Mouse (Mus musculus) heart, embryonic 14.5 days (tissue): ENCODE results near the gene Ltbp1. TPM values are rescaled to one million over a fixed set of nuclear protein-coding genes. Genes with fewer than 3 reads are reported as not detected.

Experiments
- ATAC-seq: fragments of 200-750 bp; cut with Nextera tagmentation; 2 replicates; pipeline ENCODE4 v1.8.0; 2017; ENCODE audit warnings: low read depth, moderate TSS enrichment; ENCODE audit not compliant: insufficient number of reproducible peaks, insufficient read depth, low FRiP score
- H3K27ac ChIP-seq, 2 experiments: fragments of 200-500 bp in 1 of 2; fragments of 300-500 bp in 1 of 2; sonication (generic) in 1 of 2; replicated peaks in 1 of 2; 2 replicates each; pipeline ENCODE4 v1.5.1; 2012 to 2014; ENCODE audit warnings: low read depth in 2 of 2, low read length in 2 of 2, control low read depth in 1 of 2, mild to moderate bottlenecking in 1 of 2, mixed read lengths in 1 of 2; ENCODE audit not compliant: control insufficient read depth in 1 of 2, insufficient read depth in 1 of 2
- H3K27me3 ChIP-seq: fragments of 300-500 bp; sonication (generic); 2 replicates; pipeline ENCODE4 v1.6.1; 2014; ENCODE audit warnings: mild to moderate bottlenecking, low read length, control low read depth; ENCODE audit not compliant: control insufficient read depth, insufficient read depth
- H3K36me3 ChIP-seq: fragments of 300-500 bp; sonication (generic); 2 replicates; pipeline ENCODE4 v1.6.1; 2014; ENCODE audit warnings: mild to moderate bottlenecking, control low read depth, low read length, mixed read lengths; ENCODE audit not compliant: control insufficient read depth, insufficient read depth
- H3K4me1 ChIP-seq, 2 experiments: fragments of 200-500 bp in 1 of 2; fragments of 300-500 bp in 1 of 2; sonication (generic) in 1 of 2; 2 replicates each; pipeline ENCODE4 v1.6.1; 2012 to 2014; ENCODE audit warnings: low read length in 2 of 2, control low read depth in 1 of 2, mixed read lengths in 1 of 2; ENCODE audit not compliant: control insufficient read depth in 2 of 2, insufficient read depth in 2 of 2
- H3K4me2 ChIP-seq: fragments of 300-500 bp; sonication (generic); 2 replicates; pipeline ENCODE4 v1.6.1; 2014; ENCODE audit warnings: mild to moderate bottlenecking, low read length
- H3K4me3 ChIP-seq, 2 experiments: fragments of 200-500 bp in 1 of 2; fragments of 300-500 bp in 1 of 2; sonication (generic) in 1 of 2; 2 replicates each; pipeline ENCODE4 v1.5.1; 2012 to 2014; ENCODE audit warnings: low read length in 2 of 2, mild to moderate bottlenecking in 2 of 2, control low read depth in 1 of 2, low read depth in 1 of 2, moderate library complexity in 1 of 2; ENCODE audit not compliant: control insufficient read depth in 1 of 2, insufficient read depth in 1 of 2
- H3K9ac ChIP-seq: fragments of 300-500 bp; sonication (generic); 2 replicates; pipeline ENCODE4 v1.6.1; 2014; ENCODE audit warnings: mild to moderate bottlenecking, low read length
- H3K9me3 ChIP-seq: fragments of 300-500 bp; sonication (generic); 2 replicates; pipeline ENCODE4 v1.6.1; 2016; ENCODE audit warnings: low read length, control low read depth; ENCODE audit not compliant: control insufficient read depth
- WGBS: fragments of 180-500 bp; shearing (Covaris S2); extraction: QIAGEN DNeasy Blood & Tissue Kit; methylation state at CpG from one replicate; pipeline ENCODE4 v1.1.7; 2014; 5-methylcytosine and 5-hydroxymethylcytosine counted together
- polyA plus RNA-seq: library from polyadenylated mRNA; unstranded; fragments of >200 nt; fragmentation: Nextera tagmentation; extraction: Ambion mirVana; gene quantifications from 2 replicates; pipeline ENCODE4 v1.2.1, GENCODE M21; 2014

Ltbp1 gene
- polyA plus RNA-seq, 1 experiment from 2014 or later: 38.1 TPM

GRCm38 (mm10) chr17:75406405-75406804 is 401.0 kb downstream of the Ltbp1 start:
- ATAC-seq: no peak
- Histone ChIP-seq H3K4me1 (no peaks in the 10 kb centered on the region), H3K4me2 (no peak overlapping the region), H3K27ac (no peak overlapping the region), H3K4me3 (no peak overlapping the region), H3K9me3 (no peaks in the 10 kb centered on the region), H3K36me3 (no peaks in the 10 kb centered on the region), H3K27me3 (no peaks in the 10 kb centered on the region), H3K9ac (no peak overlapping the region)
- 54% methylated on average over 4 of the region's 4 CpGs for WGBS

DNA sequence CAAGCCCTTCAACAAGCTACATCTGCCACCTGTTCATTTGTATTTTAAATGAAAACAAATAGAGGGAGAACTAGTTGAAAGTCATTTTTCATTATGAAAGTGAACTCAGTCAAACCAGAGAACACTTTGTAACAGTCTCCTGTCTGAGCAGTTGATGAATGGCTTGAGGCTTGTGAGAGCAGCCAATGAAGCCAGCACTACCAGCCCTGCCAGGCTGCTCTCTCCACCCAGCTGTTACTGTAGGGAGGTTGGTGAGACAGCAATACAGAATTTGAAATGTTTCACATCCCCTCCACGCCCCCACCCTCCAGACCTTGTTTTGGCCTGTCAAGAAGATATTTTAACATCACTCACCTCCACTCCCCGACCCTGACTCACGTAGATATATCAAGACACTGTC is 411.5 kb downstream of the Ltbp1 start:
- H3K36me3 ChIP-seq: no peaks in the 10 kb centered on the region
- no peak for ATAC-seq
- no peak overlapping the region for H3K9ac ChIP-seq
- WGBS: 83% methylated on average over 3 of the region's 3 CpGs
- no peak overlapping the region for H3K4me3 ChIP-seq
- H3K27me3 ChIP-seq: no peaks in the 10 kb centered on the region
- H3K4me2 ChIP-seq: no peak overlapping the region
- 0 out of 2 replicates have a peak, but pooled peaks cover 2% of the 10 kb centered on the region for H3K9me3 ChIP-seq
- H3K4me1 ChIP-seq: no peaks in the 10 kb centered on the region
- H3K27ac ChIP-seq: no peak overlapping the region

DNA sequence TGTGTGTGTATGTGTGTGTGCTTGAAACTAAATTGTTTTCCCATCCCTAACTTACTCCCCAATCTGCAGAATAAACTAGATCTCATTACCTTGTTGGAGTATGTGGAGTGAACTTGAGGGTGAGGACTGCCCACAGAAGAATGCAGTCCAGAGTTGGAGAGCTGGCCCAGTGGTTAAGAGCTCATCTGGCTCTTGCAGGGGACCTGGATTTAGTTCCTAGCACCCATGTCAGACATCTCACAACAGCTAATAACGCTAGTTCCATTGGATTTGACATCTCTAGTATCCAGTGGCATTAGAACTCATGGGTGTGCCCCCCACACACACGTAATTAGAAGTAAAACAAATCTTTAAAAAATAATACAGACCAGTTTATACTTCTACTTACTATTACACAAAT is 428.8 kb downstream of the Ltbp1 start:
- ATAC-seq: no peak
- WGBS: 83% methylated on average over 2 of the region's 2 CpGs

DNA sequence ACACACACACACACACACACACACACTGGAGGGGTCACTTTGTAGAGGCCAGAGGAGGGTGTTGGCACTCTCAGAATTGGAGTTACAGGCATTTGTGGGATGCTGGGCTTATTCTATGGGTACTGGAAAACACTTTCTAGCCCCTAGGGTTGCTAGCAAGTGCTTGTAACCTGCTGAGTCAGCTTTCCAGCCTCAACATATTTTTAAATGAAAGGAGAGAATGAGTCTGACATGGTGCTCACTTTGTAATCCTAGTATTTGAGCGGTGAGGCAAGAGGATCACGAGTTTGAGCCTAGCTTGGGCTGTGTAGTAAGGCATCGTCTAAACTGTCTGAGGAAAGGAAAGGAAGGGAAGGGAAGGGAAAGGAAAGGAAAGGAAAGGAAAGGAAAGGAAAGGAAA is 429.5 kb downstream of the Ltbp1 start:
- H3K27ac ChIP-seq: no peak overlapping the region
- no peak overlapping the region for H3K9ac ChIP-seq
- H3K36me3 ChIP-seq: no peaks in the 10 kb centered on the region
- no peaks in the 10 kb centered on the region for H3K27me3 ChIP-seq
- no peaks in the 10 kb centered on the region for H3K9me3 ChIP-seq
- H3K4me3 ChIP-seq: no peak overlapping the region
- peaks cover 2 to 10% of the 10 kb centered on the region in 2 experiments; a peak in 2 of 4 replicates for H3K4me1 ChIP-seq
- WGBS: 72% methylated on average over 3 of the region's 3 CpGs
- H3K4me2 ChIP-seq: no peak overlapping the region
- ATAC-seq: no peak

More for the DNA sequence above, 428.8 kb downstream of the Ltbp1 start:
- Histone ChIP-seq H3K9ac (no peak overlapping the region), H3K4me1 (peaks cover 2 to 10% of the 10 kb centered on the region in 2 experiments; a peak in 2 of 4 replicates), H3K4me2 (no peak overlapping the region), H3K36me3 (no peaks in the 10 kb centered on the region), H3K27me3 (no peaks in the 10 kb centered on the region), H3K4me3 (no peak overlapping the region), H3K27ac (no peak overlapping the region), H3K9me3 (no peaks in the 10 kb centered on the region)

- Histone ChIP-seq H3K27me3 (no peaks in the 10 kb centered on the region), H3K36me3 (no peaks in the 10 kb centered on the region), H3K4me2 (peak within 1 kb of the TSS; percentile 39), H3K9ac (peak within 1 kb of the TSS; percentile 66), H3K4me3 (peak within 1 kb of the TSS; percentile 34 to 38), H3K27ac (peak within 1 kb of the TSS; percentile 54 to 82), H3K9me3 (no peaks in the 10 kb centered on the region), H3K4me1 (peaks cover 2 to 10% of the 10 kb centered on the region in 2 experiments; a peak in 2 of 4 replicates)
- WGBS: 36% methylated on average over 6 of the region's 6 CpGs
- peak; percentile 75 for ATAC-seq
These were observed 430.2 kb downstream of the Ltbp1 start, which contains the start of gene Rasgrp3 for GRCm38 (mm10) chr17:75435599-75435998. Rasgrp3 (plus strand) TSS chr17:75435896.

DNA sequence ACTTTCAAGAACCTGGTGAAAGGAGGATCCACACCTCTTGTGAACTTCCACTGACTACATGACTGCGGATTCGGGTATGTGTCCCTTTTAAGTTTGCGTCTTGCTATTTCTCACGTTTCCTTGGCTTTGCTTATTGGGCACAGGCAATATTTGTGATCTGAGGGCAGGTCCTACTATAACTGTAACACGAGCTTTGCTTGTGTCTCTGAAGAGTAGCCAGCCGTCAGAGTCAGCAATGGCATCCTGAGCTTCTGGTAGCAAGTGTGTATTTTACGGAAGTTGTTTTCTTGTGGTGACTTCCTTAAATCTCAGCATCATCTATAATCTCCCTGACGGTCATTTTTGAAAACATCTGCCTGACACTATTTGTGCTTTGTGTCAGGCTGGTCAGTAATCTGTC is 430.7 kb downstream of the Ltbp1 start:
- Histone ChIP-seq H3K27me3 (no peaks in the 10 kb centered on the region), H3K9ac (peak overlapping the region; percentile 66), H3K4me1 (peaks cover 2 to 10% of the 10 kb centered on the region in 2 experiments; a peak in 2 of 4 replicates), H3K9me3 (no peaks in the 10 kb centered on the region), H3K27ac (peak overlapping the region; percentile 54 to 82), H3K4me2 (peak overlapping the region; percentile 39), H3K36me3 (no peaks in the 10 kb centered on the region), H3K4me3 (peak overlapping the region; percentile 25 to 38)
- ATAC-seq: no peak
- 51% methylated on average over 8 of the region's 8 CpGs for WGBS

DNA sequence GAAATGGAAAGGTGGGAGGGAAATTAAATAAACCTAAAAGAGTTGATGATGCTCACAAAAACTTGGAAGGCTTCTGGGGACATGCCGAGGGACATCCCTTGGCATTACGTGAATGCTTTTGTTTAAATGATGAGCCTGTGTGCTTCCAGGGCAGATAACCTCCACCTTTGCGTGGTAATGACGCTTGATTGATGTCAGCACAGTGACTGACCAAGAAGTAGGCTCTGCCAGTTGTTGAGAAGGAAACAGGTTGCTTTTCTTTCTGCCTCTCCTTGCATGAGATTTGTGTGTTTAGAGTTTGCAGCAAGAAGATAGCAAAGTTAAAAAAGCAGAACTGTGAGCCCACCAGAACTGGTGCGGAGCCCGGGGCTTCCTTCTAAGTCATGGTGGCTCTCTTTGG is 431.5 kb downstream of the Ltbp1 start:
- 56% methylated on average over 6 of the region's 6 CpGs for WGBS
- H3K27ac ChIP-seq: peak overlapping the region; percentile 49 to 51; a peak in 3 of 4 replicates
- peak overlapping the region; percentile 34 to 38 for H3K4me3 ChIP-seq
- peak overlapping the region; percentile 39 for H3K4me2 ChIP-seq
- ATAC-seq: no peak
- H3K4me1 ChIP-seq: peaks cover 2 to 10% of the 10 kb centered on the region in 2 experiments; a peak in 2 of 4 replicates
- H3K36me3 ChIP-seq: no peaks in the 10 kb centered on the region
- no peaks in the 10 kb centered on the region for H3K9me3 ChIP-seq
- no peaks in the 10 kb centered on the region for H3K27me3 ChIP-seq
- peak overlapping the region; percentile 66 for H3K9ac ChIP-seq

DNA sequence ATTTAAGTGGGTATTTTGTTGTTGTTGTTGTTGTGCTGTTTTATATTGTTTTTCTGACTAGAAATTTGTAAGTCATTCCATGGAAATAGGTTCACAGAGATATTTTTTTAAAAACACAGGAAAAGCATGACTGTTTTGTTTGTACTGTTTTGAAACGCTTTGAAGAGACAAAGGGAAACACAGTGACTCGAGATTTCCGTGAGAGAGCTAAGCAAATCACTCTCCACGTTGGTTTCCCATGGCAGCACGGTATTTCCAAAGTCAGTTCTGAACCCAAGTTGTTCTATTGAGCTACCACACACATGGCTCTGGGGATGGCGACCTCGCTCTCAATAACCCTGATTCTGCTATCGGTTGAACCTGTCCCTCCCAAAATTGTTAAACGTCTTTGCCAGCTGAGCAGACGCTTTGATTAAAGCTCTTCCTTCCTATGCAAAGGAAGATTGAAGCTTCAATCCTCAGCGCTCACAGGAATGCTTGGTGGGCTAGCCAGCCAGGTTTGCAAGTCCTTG is 431.9 kb downstream of the Ltbp1 start:
- H3K4me2 ChIP-seq: peak overlapping the region; percentile 39
- no peaks in the 10 kb centered on the region for H3K9me3 ChIP-seq

More for the DNA sequence above, 431.9 kb downstream of the Ltbp1 start:
- 60% methylated on average over 11 of the region's 11 CpGs for WGBS
- H3K4me1 ChIP-seq: peaks cover 2 to 10% of the 10 kb centered on the region in 2 experiments; a peak in 2 of 4 replicates
- no peaks in the 10 kb centered on the region for H3K36me3 ChIP-seq
- peak overlapping the region; percentile 66 for H3K9ac ChIP-seq
- peak overlapping the region; percentile 34 to 38 for H3K4me3 ChIP-seq
- H3K27me3 ChIP-seq: no peaks in the 10 kb centered on the region
- no peak for ATAC-seq
- H3K27ac ChIP-seq: peak overlapping the region; percentile 6 to 51
